Mouse (Mus musculus): ENCODE measurements around the gene Nell1.

- TF ChIP-seq CTCF (IDR thresholded peaks at IDR 0.05; ENCODE audit: low read depth, low read length) (no peak), EP300 (IDR thresholded peaks at IDR 0.05; ENCODE audit: insufficient read depth, low read depth, low read length) (no peak), POLR2A (IDR thresholded peaks at IDR 0.05; ENCODE audit: insufficient read depth, low read length) (no peak)
These were observed 599.2 kb downstream of the Nell1 start for GRCm38 (mm10) chr7:50573841-50574240.
